Mouse (Mus musculus) cerebellum, postnatal 10 days (tissue): ENCODE measurements around the gene Hexim2.

Experiments used
- DNase-seq, 2 experiments: peaks; one replicate each; pipeline ENCODE4 v3.0.0; 2021; ENCODE audit warnings: mixed read lengths in 2 of 2

Hexim2 gene

GRCm38 (mm10) chr11:103112552-103112912 is 19.7 kb upstream of the Hexim2 start:
- DNase-seq, result no peak

- no peak for DNase-seq
Measured at GRCm38 (mm10) chr11:103113005-103113404, 19.2 kb upstream of the Hexim2 start.

GRCm38 (mm10) chr11:103113771-103114170 is 18.5 kb upstream of the Hexim2 start:
- DNase-seq, result no peak

DNA sequence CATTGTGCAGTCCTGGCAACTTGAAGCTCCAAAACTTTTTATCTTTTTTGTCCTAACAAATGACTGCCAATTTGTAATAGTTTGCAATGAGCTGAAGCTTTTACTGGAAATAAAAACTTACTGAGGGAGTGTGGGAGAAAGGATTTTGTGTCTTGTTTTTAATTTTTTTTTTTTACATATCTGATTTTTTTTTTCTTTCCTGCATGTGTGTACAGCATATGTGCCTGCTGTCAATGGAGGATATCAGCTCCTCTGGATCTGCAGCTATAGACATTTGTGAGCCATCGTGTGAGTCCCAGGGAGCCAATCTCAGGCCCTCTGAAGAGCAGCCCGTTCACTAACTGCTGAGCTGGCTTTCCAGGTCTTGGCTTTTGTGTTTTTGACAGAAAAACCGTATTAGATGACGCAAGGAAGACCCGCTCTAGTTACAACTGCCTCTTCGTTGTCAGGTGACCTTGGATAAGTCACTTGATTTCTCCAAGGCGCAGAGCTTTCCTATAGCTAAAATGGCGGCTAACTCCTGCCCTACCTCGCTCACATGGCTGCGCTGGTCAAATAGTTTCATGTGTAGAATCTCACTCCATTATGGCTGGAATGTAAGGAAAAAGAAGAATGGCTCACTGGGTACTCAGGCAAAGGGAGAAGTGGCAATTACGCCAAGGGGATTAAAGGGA is 17.8 kb upstream of the Hexim2 start:
- DNase-seq, result no peak

DNA sequence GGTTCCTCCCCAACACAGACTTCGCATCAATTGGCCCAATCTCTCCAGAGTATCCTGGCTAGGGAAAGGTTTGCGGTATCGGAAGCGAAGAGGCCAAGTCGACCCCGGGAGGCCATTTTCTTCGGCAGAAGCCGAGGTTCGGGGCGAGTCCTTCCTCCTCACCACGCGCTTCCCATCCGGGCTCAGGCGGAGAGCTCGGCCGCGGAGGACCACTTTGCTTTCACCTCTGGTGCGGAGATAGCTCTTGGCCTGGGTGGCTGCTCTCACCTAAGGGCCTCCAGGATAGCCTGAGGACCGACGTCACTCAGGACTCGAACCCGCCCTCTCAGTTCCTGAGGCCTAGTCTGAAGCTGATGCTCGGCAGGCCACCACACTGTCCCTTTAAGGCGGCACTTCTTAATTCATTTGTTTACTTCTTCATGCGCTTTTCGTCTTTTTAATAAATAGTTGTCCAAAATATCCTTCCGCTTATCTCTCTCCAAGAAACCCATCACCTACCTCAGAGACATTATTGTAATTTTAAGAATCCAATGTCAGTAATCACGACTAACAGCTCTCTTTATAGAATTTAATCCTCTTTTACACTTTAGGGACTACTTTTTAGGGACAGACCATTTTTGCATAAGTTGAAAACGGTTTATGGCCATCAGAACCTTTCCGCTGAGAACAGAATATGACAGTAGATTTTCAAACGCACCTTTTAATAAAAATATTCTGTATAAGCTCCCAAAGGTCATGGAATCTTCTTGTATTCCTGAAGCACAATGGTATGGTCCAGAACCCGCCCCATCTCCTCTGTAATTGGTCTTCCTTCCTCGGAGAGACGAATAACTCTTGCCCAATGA is 16.8 kb upstream of the Hexim2 start:
- DNase-seq, result peak; percentile 88 to 90

DNA sequence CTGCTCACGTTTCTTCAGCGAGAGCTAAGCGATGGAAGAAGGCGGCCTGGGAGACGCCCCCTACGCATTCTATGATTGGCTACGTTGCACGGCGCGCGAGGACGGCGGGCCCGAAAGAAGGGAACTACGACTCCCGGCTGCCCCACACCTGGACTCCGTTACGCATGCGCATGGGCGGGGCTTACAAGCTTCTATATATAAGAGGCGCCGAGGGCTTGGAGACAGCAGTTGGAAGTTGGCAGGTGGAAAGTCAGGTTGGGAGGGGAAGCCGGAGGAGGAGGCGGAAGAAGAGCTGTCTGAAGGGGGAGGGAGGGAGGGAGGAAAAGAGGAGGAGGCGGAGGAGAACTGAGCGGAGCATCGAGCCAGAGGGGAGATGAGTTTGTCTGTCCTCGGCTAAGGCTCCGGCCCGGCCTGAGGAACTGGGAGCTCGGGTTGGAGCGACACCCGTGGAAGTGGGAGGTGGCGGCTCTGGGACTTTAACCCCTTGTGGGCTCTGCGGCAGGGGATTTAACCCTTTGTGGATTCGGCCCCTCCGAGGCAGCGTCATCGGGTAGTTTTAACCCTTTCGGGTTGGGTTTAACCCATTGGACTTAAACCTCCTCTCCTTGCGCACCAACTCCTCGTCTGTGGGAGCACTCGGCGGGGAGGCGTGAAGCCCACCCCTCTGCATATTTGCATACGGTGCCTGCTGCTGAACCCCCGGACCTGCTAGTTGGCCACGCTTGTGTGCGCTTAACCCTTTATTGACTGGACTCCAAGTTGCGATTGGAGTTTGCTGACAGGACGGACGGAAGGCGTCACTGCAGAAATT is 16.0 kb upstream of the Hexim2 start, which contains the start of gene Hexim1:
Hexim1 (plus strand) TSS at position 224 of the 811 bp plus-strand sequence.
- DNase-seq, result peak; percentile 100

- peak; percentile 89 to 90 for DNase-seq
Measured at GRCm38 (mm10) chr11:103116959-103117590, 15.2 kb upstream of the Hexim2 start.

GRCm38 (mm10) chr11:103117591-103118009 is 14.6 kb upstream of the Hexim2 start:
- DNase-seq, result peak; percentile 62 to 65

DNA sequence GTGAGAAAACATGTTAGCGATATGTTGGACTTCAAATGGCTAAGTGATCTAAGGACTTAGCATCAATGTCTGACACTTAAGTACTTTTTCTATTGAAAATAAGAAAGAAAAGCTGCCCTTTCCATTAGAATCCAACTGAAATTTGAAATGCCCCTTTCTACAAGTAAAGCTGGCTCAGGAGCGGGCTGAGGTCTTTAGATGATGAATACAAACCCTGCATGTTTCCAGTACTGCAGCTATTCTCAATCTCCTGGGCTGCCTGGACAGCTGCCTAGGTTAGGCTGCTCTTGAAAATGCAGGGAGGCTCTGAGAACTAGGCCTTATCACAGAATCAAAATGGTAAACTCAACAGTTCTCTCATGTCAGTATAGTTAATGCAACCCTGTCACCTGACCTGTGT is 13.4 kb upstream of the Hexim2 start:
- DNase-seq, result no peak

GRCm38 (mm10) chr11:103119609-103120008 is 12.6 kb upstream of the Hexim2 start:
- no peak for DNase-seq

GRCm38 (mm10) chr11:103120315-103120714 is 11.9 kb upstream of the Hexim2 start:
- no peak for DNase-seq

- peak; percentile 100 for DNase-seq
Measured at GRCm38 (mm10) chr11:103132576-103133455, 587 bp downstream of the Hexim2 start.

DNA sequence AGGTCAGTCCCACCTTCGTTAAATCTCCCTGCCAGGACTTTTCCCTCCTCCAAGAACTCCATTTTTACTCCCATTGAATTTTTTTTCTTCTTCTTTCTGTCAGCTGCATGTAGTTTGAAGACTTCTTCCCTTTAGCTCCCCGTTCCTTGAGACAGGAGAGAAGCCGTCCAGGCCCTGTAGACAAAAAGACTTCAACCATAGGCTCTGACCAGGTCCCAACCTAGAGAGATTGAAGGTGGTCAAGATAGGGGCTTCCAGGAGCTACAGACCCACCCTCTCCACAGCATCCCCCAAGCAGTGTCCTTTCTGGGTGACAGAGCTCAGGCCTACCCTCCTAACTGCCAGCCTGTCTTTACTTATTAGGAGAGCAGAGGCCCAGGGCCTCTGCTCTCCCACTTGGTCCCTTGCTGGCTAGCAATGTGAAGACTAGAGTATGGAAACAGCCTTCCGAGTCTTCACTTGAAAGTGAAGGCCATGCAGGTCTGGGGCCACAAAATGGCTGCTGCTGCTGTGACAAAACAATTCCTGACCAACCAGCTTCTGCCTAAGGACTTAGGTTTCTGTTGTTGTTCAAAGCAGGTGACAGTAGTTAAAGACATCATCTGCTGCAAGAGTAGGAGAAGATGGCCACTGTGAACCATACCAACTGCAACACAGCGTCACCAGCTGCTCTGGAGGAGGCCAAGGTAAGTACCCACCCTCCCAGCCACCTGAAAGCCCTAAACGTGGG is 1.4 kb downstream of the Hexim2 start:
- no peak for DNase-seq

DNA sequence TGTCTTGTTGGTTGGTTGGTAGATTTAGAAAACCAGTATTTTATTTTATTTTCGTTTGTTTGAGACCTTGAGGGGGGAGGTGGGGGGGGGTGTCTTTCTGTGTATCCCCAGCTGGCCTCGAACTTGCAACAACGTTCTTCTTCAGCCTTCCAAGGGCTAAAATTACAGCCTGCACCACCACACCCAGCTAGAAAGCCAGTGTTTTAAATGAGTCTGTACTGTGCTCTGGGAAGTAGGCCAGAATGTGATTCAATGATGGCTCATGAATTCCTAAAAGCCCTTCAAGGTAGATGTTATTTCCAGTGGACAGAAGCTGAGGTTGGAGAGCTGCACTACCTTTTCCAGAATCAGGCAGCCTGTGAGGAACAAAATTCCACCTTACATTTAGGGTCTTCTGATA is 2.0 kb downstream of the Hexim2 start:
- DNase-seq, result no peak

DNA sequence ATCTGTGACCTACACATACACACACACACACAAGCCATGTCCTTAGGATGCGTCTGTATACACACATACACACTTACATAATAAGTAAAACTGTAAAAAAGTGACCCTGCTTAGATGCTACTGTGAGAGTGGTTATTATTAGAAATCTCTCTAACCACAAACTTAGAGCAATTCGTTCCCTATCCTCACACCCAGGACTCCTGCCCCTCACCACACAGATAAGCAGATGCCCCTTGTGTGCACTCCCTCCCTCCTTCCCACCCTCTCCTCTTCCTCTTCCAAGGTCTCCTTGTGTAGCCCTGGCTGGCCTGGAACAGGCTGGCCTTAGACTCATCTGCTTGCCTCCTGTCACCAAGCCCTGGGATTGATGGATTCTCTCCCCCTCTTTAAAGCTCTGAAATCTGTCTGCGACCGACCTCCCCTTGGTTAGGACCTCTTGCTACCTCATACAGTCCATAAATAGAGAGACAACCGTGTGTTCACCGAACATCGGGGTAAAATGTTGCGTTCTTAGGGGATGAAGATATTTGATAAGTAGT is 3.9 kb downstream of the Hexim2 start:
- no peak for DNase-seq

DNA sequence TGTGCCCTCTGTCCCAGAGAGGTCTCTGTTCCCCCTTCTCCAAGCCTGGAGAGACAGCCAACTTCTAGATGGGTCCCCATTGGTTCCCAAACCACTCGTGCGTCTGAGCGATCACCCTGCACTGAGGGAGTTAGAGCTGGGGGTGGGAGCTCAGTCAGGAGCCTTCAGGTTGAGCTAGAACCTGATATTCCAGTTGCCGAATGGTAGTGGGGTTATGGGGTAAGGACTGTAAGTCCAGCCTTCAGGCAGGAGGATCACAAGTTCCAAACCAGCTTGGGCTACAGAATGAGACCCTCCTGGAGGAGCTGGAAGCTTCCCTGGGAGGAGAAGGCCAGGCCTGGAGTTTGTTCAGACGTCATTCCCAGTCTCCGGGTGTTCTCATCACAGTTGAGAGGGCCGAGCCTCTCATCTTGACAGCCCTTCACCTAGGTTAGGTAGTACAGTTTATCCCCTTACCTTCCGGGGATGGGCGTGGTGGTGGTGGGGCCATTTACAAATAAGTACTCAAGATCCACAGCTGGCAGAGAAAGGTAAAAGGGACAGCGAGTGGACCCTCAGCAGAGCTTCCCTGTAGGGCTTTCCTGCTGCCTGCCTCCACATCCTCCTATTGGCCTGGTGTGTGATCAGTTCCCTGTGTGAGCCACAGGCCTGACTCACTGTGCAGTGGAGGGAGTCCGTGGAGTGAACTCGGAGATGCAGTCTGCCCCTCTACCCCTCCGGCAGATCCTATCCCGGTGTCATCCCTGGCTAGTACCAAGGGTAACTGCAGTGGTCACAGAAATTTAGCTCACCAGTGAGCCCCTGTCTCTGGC is 7.9 kb downstream of the Hexim2 start:
- no peak for DNase-seq

DNA sequence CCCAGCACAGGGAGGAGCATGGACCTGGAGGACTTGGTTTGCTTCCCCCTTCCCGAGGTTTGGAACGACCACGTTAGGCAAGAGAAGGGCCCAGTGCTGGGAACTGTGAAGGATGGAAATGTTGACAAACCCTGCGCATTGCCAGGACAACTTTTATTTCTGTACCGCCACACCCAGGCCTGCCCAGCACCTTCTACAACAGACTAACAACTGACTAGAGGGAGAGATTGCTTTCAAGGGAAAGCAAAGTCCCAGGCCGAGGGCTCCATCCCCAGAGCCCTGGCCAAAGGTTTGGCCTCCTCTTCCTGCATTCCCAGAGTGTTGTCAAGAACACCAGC is 8.5 kb downstream of the Hexim2 start:
- no peak for DNase-seq

- DNase-seq, result peak in 1 of 2 experiments; percentile 40
Measured at GRCm38 (mm10) chr11:103141101-103141943, 9.1 kb downstream of the Hexim2 start.

- peak in 1 of 2 experiments; percentile 47 for DNase-seq
Measured at GRCm38 (mm10) chr11:103141944-103142255, 9.7 kb downstream of the Hexim2 start.
